Comparison of ENCODE assay signal across 22 mouse cellular contexts in the genomic region with DNA sequence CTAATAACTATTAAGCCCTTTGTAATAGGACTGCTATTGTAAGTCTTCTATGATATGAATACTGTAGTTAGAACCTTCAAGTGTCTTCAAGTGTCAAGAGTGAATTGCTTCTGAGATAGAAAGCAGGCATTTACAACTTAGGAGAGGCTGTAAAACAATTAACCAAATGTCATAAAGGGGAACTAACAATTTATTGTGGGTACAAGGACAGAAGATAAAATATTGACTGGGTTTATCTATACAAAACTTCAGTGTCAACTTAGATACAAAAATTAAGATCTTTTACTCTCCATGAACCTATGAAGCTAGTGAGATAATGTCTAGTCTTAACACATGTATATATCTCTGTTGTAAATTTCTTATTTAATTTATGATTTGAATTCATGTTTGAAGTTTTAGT. TPM values are rescaled to one million over a fixed set of nuclear protein-coding genes. Genes with fewer than 3 reads are reported as not detected.
"Had no signal": no experiment of that assay in that cellular context is flagged by ENCODE, and none has a peak within 500 bp of the region (broad histone marks: within the 10 kb centered on the region; RNA-seq: fewer than 3 reads in every experiment).

No protein-coding gene starts in this region.

- H3K9ac ChIP-seq: neural tube, embryonic 13.5 days; neural tube, embryonic 15.5 days; stomach, embryonic 15.5 days had no signal

- H3K27me3 ChIP-seq: neural tube, embryonic 13.5 days; neural tube, embryonic 15.5 days; stomach, embryonic 15.5 days had no signal

- DNase-seq: retina, postnatal 1 day; right cerebral cortex, adult 18-20 months; right cerebral cortex, postnatal 14 days; right cerebral cortex, postnatal 25 days; right cerebral cortex, postnatal 4 days; spleen, adult 18-20 months; thymus, adult 18-20 months; thymus, adult 2 months; thymus, postnatal 14 days; thymus, postnatal 25 days; thymus, postnatal 36 days; thymus, postnatal 4 days had no signal

- H3K27ac ChIP-seq: neural tube, embryonic 13.5 days; neural tube, embryonic 15.5 days; stomach, embryonic 15.5 days; stomach, postnatal 0 days had no signal

- H3K4me3 ChIP-seq: neural tube, embryonic 13.5 days; neural tube, embryonic 15.5 days; stomach, embryonic 15.5 days had no signal

- H3K4me1 ChIP-seq: neural tube, embryonic 13.5 days; neural tube, embryonic 15.5 days; stomach, embryonic 15.5 days had no signal

- H3K9me3 ChIP-seq: neural tube, embryonic 13.5 days; neural tube, embryonic 15.5 days; stomach, embryonic 15.5 days had no signal

RNA-seq across cellular contexts. Expression of a gene that starts 36.0 kb away (rescaled TPM):
- total RNA-seq: neutrophil, adult 5-6 weeks had no signal
- polyA plus RNA-seq: small intestine, adult 2 months; spleen, adult 2 months; stomach, embryonic 14.5 days; stomach, embryonic 15.5 days; stomach, embryonic 16.5 days; stomach, postnatal 0 days; thymus, adult 2 months; urinary bladder, adult 2 months had no signal
